Mouse (Mus musculus) NIH3T3 (cell line): ENCODE measurements at regions not wholly inside any gene's neighbourhood (a gene's known extent, or its start where the extent isn't known, plus 50 kb on each side); places are given as distances from the start of the nearest gene placed in this dataset.
A peak's percentile ranks its signal among the peaks of the same experiment; 100 is the strongest.

Source experiments
- DNase-seq: peaks from one replicate; pipeline ENCODE4 v3.0.0-alpha.2; 2012; ENCODE audit warnings: low read depth

DNA sequence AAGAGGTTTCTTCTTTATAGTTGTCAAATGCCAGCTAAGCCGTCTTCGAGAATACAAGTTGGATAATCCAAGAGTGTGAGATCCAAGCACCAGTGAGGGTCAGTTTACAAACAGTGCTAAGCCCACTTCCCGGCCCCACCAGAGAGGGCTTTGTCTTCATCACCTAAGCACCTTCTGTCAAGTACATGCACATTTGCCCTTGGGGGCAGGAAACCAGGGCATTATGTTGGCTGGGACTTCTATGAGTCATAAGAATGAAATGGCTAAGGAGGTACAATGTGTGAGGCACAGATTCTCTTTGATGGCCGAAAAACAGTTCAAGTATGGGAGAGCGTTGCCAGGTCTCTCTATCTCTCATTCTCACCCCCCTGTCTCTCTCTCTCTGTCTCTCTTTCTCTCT is 387.1 kb downstream of the Nedd1 start:
- DNase-seq, result peak; percentile 3

GRCm38 (mm10) chr10:92333869-92334268 is 388.4 kb downstream of the Nedd1 start:
- DNase-seq, result no peak

DNA sequence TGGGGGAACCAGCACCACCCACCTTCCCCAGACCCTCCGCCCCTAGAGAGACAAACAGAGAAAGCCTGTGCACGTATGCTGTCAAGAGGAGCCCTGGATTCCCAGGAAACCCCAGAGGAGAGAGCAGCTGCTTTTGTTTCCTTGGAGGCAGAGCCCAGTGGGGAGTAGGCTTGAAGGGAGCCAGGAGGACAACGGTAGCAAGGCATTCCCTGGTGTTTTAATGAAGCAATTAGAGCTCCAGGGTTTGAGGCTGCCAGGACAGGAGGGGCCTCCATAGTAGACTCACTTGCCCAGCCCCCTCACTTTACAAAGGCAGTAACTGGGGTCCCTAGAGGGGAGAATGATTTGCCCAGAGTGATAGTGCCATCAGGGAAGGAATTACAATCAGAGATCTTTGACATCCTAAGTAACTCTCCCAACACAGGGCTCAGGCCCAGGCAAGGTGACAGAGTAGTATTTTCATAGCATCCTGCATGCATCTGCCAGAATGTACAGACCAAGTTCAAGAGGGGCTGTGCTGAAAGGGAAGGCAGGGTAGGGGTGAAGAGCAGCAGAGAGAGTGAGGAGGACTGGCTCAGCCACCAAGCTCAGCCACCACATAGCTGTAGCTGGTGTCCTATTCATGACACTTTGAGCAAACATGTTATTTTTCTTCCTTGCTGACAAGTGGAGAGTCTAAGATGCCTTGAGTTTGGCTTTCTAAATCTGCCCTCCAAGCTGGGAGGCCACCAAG is 389.0 kb downstream of the Nedd1 start:
- no peak for DNase-seq

DNA sequence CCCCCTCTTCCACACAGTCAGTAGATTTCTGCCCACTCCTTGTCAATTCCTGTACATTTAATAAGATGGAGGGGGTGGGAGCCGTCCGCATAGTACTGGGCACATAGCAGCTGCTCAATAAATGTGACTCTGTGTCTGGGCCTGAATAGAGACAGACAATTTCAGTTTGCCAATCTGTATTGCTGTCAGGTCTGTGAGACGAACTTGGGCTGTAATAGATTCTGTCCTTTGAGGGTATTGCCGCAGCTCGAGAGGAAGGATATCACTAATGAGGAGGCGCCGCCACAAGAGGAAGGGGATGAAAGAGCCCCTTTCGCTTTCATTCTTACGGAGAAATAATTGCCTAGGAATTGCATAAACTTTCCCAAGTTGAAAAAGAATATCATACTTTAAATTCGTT is 392.1 kb downstream of the Nedd1 start:
- no peak for DNase-seq

- DNase-seq, result no peak
These were observed 392.6 kb downstream of the Nedd1 start for GRCm38 (mm10) chr10:92329661-92330060.

DNA sequence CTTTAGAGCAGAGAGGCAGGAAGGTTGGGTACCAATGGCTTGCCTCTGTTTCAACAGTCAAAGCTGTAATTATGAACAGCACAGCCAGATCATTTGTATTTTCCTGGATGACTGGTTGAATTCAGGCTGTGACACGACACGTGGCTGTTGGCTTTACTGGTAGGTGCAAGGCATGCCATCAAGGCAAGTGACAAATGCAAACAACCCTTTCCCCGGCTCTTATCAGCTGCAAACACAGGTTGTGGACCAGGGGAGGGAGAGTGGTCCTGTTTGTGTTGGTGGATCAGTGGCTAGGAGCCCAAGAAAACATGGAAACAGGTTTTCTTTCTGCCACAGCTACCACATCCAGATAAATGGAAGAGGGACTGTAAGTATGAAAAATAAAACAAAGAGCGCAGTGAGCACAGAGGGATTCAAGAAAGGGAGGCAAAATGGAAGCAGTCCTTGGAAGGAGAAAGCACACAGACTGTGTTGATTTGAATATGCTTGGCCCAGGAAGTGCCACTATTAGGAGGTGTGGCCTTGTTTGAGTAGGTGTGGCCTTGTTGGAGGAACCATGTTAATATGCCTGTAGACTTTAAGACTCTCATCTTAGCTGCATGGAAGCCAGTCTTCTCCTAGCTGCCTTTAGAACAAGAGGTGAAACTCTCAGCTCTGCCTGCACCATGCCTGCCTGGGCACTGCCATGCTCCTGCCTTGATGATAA is 396.8 kb downstream of the Nedd1 start:
- no peak for DNase-seq

DNA sequence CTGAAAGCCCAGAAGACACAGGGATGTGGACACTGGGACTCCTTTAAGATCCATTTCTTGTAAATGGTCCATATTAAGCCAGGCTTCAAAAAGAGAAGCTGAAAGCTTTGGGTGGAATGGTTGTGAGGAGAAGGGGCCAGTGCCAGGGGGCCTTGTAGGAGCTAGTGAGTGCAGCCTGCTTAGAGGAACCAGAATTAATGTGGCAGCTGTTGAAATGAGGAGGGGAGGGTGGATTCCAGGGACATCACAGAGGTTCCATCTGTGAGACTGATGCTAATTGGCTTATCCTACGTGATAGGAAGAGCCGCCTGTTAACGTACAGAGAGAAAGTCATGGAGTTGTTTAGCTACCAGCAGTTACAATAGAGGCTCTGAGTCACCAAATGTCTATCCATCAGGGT is 407.6 kb downstream of the Nedd1 start:
- DNase-seq, result no peak

- no peak for DNase-seq
These were observed 409.9 kb downstream of the Nedd1 start for GRCm38 (mm10) chr10:92312278-92312677.

DNA sequence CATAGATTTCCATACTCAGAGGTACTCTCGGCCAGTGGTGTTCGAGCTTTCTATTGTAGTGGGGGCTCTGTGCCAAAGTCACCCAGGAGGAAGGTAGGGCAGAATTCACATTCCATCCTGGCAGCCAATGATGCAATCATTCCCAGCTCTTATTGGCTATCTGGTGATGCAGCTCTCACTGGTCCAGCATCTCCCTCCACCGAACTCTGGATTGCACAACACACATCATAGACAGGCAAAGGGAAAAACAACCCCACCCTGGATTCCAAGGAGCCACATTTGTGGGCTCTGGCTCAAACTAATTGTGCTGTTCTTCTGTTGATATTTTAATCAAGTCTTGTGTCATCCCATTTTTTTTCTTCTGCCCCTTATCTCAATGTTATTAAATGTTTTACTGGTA is 413.6 kb downstream of the Nedd1 start:
- no peak for DNase-seq

DNA sequence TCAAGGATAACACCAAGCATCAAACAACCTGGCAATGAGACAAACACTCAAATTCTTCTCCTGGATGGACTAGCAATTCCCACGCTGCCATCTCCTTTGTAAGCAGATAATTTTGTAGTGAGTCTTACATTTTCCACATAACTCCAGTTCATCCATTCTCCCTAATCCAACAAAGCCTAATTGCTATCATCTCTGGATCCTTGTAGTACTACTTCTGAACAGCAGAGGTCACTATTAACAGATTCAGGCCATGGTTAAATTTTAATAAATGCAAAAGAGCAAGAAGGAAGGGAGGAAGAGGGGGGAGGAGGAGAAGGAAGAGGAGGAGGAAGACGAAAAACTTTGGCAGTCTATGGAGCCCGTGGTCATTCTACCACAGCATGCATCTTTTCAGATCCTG is 414.4 kb downstream of the Nedd1 start:
- peak; percentile 65 for DNase-seq

DNA sequence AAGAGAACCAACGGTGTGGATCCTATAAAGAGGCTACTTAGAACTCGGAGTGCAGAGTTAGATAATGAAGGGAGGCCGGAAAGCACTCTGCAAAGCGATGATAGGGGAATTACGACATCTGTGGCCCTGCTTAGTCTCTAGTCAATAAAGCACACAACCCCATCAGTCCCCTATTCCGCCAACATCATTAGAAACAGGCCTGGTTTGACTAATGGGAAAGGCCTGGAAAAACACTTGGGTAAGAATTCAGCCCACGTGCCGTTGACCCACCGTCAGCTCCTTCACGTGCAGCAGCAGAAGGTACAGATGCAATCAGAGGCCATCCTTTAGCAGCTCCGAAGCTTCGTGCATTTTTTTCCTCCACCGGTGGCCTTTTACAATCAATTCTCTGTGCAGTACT is 423.5 kb downstream of the Nedd1 start:
- DNase-seq, result no peak

GRCm38 (mm10) chr10:92296837-92297236 is 425.4 kb downstream of the Nedd1 start:
- no peak for DNase-seq

- no peak for DNase-seq
These were observed 425.9 kb downstream of the Nedd1 start for GRCm38 (mm10) chr10:92296303-92296702.

DNA sequence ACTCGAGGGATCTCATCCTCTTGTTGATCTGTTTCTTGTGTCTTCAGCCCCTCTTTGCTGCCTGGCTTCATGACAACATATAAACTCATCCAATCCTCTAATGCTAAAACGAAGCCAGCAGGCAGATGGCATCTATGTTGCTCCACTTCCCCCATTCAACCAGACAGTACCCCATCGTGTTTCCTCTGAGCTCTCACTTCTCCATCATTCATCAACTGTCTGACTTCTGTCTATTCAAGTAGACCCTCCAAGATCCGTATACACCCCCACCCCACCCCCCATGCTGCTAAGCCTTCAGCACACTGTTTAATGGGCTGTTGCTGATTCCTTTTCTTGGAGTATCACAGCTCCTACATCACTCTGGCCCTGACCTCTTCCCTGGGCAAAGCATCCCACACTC is 429.0 kb downstream of the Nedd1 start:
- DNase-seq, result no peak

- DNase-seq, result no peak
These were observed 433.0 kb downstream of the Nedd1 start for GRCm38 (mm10) chr10:92289230-92289629.

GRCm38 (mm10) chr10:92284231-92284630 is 438.0 kb downstream of the Nedd1 start:
- no peak for DNase-seq

- DNase-seq, result no peak
These were observed 444.2 kb downstream of the Nedd1 start for GRCm38 (mm10) chr10:92277981-92278380.

GRCm38 (mm10) chr10:92257815-92258214 is 464.4 kb downstream of the Nedd1 start:
- DNase-seq, result no peak

DNA sequence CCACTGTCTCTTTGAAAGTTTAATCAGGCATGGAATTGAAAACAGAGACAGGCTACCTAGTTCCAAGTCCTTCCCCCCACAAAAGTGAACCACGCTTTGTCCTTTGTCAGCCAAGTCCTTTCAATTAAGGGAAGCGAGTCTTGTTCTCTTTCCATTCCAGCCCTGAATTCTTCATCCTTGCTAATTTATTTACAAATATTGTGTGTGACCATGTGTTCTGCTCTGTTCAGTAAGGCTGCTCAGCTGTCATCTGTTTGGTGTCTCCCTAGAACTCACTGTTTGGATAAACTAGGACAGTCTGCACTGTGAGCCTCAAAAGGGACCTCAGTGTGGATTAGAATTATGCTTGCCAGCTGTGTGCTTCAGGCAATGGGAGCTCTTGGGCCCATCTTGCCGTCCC is 473.6 kb downstream of the Nedd1 start:
- DNase-seq, result no peak

DNA sequence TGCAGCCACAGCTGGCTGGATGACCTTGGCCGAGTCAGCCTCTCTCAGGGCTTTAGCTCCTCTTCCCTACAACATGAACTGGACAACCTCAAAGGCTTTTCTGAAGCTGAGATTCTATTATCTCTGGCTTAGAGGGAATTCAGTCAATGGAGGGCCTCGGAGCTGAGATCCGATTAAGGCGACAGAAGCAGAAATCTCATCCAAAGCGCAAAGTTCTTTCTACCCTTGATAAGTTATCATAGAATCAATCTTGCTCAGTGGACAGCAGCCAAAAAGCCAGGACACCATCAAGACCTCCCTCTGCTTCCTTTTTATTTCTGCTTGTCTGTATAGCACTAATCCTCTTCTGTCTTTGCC is 474.8 kb downstream of the Nedd1 start:
- DNase-seq, result no peak

DNA sequence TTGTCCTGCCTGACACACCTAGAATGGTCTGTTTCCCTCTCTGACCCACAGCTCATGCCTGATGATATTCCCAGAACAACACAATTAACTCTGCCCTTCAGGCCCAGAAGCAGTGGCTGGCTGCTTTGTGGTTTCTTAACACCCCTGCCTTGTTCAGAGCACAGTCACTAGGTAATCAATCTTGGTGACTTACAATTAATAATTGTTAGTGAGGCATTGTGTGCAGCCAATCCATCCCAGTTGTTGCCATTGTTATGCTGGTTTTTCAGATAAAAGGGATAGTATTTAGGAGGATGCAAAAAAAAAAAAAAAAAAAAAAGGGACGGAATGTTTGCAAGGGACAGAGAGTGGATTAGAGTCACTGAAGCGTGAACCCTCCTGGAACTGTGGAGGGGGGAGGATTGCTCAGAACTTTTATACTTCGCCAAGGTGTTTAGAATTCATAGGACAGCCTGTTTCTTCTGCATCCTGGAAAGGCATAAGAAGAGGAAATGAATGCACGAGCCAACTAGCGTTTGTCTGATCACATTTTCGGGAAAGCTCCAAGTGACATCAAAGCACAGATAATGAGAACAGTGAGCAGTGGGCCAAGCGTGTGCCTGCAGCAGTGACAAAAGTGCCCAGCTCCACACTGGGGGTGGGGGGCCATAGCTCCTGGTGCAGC is 475.3 kb downstream of the Nedd1 start:
- DNase-seq, result no peak

DNA sequence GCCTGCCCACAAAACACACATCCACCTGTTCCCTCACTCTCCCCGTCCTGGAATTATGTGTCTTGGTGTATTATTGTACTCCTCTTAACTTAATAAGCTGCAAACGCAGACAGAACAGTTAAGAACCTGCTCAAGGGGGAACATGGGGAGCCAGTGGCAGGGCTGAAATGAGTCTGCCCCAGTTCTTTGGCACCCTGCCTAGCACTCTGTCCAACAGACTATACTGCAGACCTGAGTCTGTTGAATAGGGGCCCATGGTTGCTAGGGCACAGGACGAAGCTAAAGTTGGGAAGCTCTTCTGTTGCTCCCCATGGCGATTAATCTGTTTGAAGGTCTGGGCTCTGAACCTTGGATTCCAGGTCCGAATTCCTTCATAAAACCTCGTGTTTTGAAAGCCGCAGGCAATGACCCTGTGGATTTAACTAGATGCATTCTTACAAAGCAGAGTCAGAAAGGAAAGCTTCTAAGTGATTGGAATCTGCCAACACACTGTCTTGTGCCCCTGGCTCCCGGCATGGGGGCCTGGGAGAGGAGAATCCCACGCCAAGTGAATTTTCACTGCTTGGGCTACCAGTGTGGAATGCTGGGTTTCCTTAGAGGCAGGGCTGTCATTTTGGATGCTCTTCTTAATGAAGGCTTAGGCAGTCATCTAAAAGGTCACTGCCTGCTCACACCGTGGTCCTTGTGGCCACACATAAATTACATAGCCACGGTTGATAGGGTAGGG is 479.3 kb downstream of the Nedd1 start:
- peak; percentile 8 for DNase-seq

DNA sequence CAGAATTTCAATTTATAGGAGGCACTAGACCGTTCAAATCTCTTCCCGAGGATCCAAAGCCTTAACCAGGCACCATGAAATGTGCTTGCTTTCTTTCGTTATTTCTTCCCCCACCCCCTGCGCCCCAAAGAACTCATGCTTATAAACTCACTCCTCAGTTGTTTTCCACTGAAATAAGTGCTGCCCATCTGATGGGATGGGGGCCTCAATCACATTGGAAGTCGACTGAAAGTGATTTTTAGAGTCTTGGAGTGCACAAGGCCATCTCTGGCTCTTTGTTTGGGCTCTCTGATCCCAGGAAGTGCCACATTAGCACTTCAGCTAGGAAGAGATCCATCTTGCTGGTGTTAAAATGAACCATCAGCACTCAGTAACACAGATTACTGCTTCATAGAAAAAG is 484.3 kb downstream of the Nedd1 start:
- no peak for DNase-seq
